Mouse (Mus musculus): ENCODE data around the gene Csrp2. TPM values are rescaled to one million over a fixed set of nuclear protein-coding genes. Genes with fewer than 3 reads are reported as not detected.

The Csrp2 gene
- polyA plus RNA-seq, 1 experiment from 2014 or later = 125 TPM

DNA sequence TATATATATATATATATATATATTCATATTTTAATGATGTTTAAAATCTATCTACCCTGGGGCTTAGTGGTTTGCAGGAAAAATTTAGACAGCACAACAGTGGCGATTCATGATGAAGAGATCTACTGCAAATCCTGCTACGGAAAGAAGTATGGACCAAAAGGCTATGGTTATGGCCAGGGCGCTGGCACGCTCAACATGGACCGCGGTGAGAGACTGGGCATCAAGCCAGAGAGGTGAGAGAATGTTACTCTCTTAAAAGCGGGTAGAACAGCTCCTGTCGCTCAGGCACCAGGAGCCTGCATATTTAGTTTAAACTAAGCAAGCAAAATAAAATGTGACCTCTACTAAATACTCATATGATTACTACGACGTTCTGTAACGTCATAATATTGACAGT lies 15.5 kb downstream of the Csrp2 start:
- Histone ChIP-seq H3K27ac (replicated peaks) (no peak overlapping the region), H3K27me3 (no peaks in the 10 kb centered on the region), H3K4me2 (no peak overlapping the region), H3K9ac (no peak overlapping the region), H3K36me3 (peaks cover 5% of the 10 kb centered on the region), H3K9me3 (no peaks in the 10 kb centered on the region), H3K4me1 (replicated peaks) (peaks cover 21% of the 10 kb centered on the region), H3K4me3 (no peak overlapping the region)
- WGBS = 92% methylated on average over 11 of the region's 11 CpGs
- no peak for ATAC-seq (ENCODE audit: low FRiP score, low read depth)

DNA sequence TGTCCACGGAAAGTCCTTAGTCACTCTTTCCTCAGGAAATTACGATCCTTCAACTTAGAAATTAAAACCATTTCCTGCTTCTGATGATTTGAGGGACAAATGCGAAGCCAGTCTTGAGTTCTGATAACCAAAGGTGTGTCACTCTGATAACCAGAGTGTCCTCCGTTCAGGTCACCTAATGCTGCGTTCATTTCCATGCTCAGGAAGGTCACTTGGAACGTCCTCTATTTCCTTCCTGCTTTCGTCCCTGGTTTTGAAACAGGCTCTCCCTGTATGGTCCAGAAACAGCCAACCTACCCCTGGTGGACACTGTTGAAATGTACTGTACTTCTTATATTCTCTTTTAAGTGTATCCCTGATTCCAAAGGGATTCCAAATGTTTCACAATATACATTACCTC lies 16.1 kb downstream of the Csrp2 start:
- H3K27ac ChIP-seq (replicated peaks) = no peak overlapping the region
- no peak overlapping the region for H3K4me3 ChIP-seq
- no peak for ATAC-seq (ENCODE audit: low FRiP score, low read depth)
- H3K27me3 ChIP-seq = no peaks in the 10 kb centered on the region
- WGBS = 80% methylated on average over 7 of the region's 7 CpGs
- peaks cover 16% of the 10 kb centered on the region for H3K4me1 ChIP-seq (replicated peaks)
- H3K9me3 ChIP-seq = no peaks in the 10 kb centered on the region
- peaks cover 6% of the 10 kb centered on the region for H3K36me3 ChIP-seq
- H3K9ac ChIP-seq = no peak overlapping the region
- no peak overlapping the region for H3K4me2 ChIP-seq

DNA sequence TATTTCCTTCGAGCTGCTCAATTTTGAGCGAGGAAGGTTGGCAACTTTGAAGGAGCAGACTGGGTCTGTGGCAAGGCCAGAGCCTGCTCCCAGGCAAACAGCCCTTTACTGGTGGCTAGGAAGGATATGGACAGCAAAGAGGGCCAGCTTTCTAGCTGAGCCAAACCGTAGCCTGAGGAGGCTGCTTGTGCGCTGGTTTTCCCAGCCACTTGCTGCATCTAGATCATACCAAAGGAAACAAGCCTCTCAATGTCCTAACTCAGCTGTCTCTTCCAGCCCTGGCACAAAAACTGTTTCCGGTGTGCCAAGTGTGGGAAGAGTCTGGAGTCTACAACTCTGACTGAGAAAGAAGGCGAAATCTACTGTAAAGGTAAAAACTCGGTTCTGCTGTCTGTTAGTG lies 18.8 kb downstream of the Csrp2 start:
- Histone ChIP-seq H3K9me3 (no peaks in the 10 kb centered on the region), H3K27me3 (no peaks in the 10 kb centered on the region), H3K4me1 (replicated peaks) (no peaks in the 10 kb centered on the region; the same call in 1 of the 2 replicates), H3K9ac (no peak overlapping the region), H3K36me3 (peaks cover 19% of the 10 kb centered on the region), H3K4me2 (no peak overlapping the region), H3K27ac (replicated peaks) (no peak overlapping the region), H3K4me3 (no peak overlapping the region)
- WGBS = 91% methylated on average over 7 of the region's 7 CpGs
- no peak for ATAC-seq (ENCODE audit: low FRiP score, low read depth)

DNA sequence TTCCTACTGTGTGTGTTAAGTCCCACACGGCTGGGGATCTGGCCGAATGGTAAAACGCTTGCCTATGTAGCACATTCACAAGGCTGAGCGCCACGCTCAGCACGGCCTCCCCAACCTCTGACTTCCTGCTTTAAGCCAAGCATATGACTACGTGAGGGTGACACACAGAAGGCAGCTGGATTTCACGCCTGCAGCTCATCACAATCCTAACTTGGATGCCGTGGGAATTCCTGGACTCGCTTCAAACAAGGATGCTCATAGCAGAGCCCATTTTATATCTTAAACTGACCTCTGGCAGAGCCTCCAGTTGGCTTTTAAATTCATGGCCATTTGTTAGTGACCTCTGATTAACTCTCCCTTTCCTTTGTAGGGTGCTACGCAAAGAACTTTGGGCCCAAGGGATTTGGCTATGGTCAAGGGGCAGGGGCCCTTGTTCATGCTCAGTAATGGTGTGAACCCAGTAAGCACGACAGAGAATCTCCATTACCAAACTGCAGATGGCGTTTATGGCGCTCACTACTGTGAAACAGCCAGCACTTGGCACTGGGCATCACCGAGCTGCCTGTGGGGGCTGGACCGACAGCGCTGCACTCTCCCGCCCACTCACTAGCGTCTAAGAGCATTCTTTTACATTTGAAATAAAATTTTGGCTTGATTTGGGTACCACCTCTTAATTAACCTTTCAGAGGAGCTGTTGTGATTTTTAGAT lies 19.4 kb downstream of the Csrp2 start:
- no peak for ATAC-seq (ENCODE audit: low FRiP score, low read depth)
- peaks cover 19% of the 10 kb centered on the region for H3K36me3 ChIP-seq
- no peak overlapping the region; the same call in 1 of the 2 replicates for H3K27ac ChIP-seq (replicated peaks)
- no peaks in the 10 kb centered on the region; the same call in 1 of the 2 replicates for H3K4me1 ChIP-seq (replicated peaks)
- H3K9ac ChIP-seq = no peak overlapping the region
- no peak overlapping the region for H3K4me3 ChIP-seq
- no peaks in the 10 kb centered on the region for H3K27me3 ChIP-seq
- H3K9me3 ChIP-seq = no peaks in the 10 kb centered on the region
- 78% methylated on average over 19 of the region's 19 CpGs for WGBS
- H3K4me2 ChIP-seq = no peak overlapping the region

DNA sequence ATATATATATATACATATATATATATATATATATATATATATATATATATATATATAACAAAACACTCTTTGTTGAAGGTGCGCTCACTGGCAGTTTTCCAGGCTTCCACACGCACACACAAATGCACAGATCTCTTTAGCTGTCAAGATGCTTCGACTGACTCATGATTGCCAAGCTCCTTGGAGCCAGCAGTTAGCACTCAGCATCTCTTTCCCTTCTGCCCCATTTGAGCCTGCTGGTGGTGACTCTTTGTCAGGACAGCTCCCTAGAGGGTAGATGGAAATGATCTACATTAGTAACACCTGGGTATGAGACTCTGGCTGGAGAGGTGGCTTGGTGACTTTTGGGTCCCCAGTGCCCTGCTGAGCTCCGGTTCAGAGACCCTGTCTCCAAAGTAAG lies 20.1 kb downstream of the Csrp2 start:
- Histone ChIP-seq H3K27ac (replicated peaks) (no peak overlapping the region), H3K27me3 (no peaks in the 10 kb centered on the region), H3K4me1 (replicated peaks) (no peaks in the 10 kb centered on the region; the same call in 1 of the 2 replicates), H3K9me3 (no peaks in the 10 kb centered on the region), H3K36me3 (peaks cover 22% of the 10 kb centered on the region), H3K9ac (no peak overlapping the region), H3K4me3 (no peak overlapping the region), H3K4me2 (no peak overlapping the region)
- 61% methylated on average over 4 of the region's 4 CpGs for WGBS
- ATAC-seq (ENCODE audit: low FRiP score, low read depth) = no peak

DNA sequence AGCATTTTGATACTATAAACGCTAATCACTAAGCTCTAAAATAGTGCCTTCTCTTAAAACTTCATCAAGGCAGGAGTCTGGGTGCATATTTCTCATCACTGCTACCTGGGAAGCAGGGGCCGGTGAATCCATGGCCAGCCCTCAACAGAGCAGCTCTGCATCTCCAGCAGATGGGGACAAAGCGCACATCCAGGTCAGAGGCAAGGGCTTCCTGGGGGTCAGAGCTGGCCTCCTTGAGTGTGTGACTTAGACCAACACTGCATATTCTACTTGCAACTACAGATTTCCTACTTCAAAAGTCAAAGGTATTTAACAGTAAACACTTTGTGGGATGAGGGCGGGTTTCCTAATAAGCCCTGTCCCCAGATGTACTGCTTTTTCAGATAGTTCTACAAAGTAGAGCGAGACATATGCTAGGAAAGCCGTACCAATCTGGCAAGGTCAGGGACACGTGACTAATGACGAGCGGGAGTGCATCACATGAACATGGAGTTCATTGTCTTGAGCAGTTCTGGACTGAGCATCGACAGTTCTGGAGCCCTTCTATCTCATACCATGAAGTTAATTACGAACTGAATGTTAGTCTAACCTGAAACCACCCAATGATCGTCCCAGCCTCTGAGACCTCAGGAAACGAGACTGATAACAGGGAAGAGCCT lies 21.3 kb downstream of the Csrp2 start:
- H3K9ac ChIP-seq = no peak overlapping the region
- 83% methylated on average over 13 of the region's 13 CpGs for WGBS

GRCm38 (mm10) chr10:110941968-110942367 lies 22.4 kb downstream of the Csrp2 start:
- WGBS = 93% methylated on average over 11 of the region's 11 CpGs
- Histone ChIP-seq H3K27ac (replicated peaks) (no peak overlapping the region), H3K4me2 (no peak overlapping the region), H3K9ac (no peak overlapping the region), H3K27me3 (no peaks in the 10 kb centered on the region), H3K36me3 (peaks cover 35% of the 10 kb centered on the region), H3K9me3 (no peaks in the 10 kb centered on the region), H3K4me3 (no peak overlapping the region), H3K4me1 (replicated peaks) (no peaks in the 10 kb centered on the region; the same call in 1 of the 2 replicates)
- no peak for ATAC-seq (ENCODE audit: low FRiP score, low read depth)

More for the DNA sequence above, 21.3 kb downstream of the Csrp2 start:
- H3K36me3 ChIP-seq = peaks cover 26% of the 10 kb centered on the region
- H3K4me2 ChIP-seq = no peak overlapping the region
- H3K9me3 ChIP-seq = no peaks in the 10 kb centered on the region
- no peak overlapping the region for H3K4me3 ChIP-seq
- H3K4me1 ChIP-seq (replicated peaks) = no peaks in the 10 kb centered on the region; the same call in 1 of the 2 replicates
- no peak for ATAC-seq (ENCODE audit: low FRiP score, low read depth)
- no peak overlapping the region for H3K27ac ChIP-seq (replicated peaks)
- no peaks in the 10 kb centered on the region for H3K27me3 ChIP-seq

GRCm38 (mm10) chr10:110942806-110943205 lies 23.2 kb downstream of the Csrp2 start:
- Histone ChIP-seq H3K27me3 (no peaks in the 10 kb centered on the region), H3K4me3 (no peak overlapping the region), H3K9me3 (no peaks in the 10 kb centered on the region), H3K36me3 (peaks cover 39% of the 10 kb centered on the region), H3K9ac (no peak overlapping the region), H3K4me1 (replicated peaks) (no peaks in the 10 kb centered on the region; the same call in 1 of the 2 replicates), H3K4me2 (no peak overlapping the region), H3K27ac (replicated peaks) (no peak overlapping the region)
- ATAC-seq (ENCODE audit: low FRiP score, low read depth) = no peak
- WGBS = 91% methylated on average over 9 of the region's 9 CpGs

DNA sequence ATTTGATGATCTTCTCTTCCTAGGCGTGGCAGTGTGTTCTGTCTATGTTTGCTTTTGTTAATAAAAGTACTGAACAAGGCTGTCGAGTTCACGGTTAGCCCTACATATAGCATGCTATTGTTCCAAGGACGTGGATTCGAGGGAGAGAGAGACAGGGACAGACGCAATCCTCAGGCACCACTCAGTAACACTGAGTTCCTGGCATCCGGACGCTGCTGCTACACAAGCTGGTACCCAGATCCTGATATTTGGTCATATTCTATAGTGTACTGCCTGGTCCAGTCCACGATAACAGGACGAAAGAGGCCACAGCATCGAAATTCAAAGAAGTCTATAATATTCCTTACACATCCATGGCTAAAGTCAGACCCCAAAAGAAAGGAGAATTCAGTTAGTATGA lies 24.6 kb downstream of the Csrp2 start:
- Histone ChIP-seq H3K4me1 (replicated peaks) (no peaks in the 10 kb centered on the region; the same call in 1 of the 2 replicates), H3K4me3 (no peak overlapping the region), H3K27ac (replicated peaks) (no peak overlapping the region), H3K9ac (no peak overlapping the region), H3K9me3 (no peaks in the 10 kb centered on the region), H3K36me3 (peaks cover 35% of the 10 kb centered on the region), H3K4me2 (no peak overlapping the region), H3K27me3 (no peaks in the 10 kb centered on the region)
- WGBS = 95% methylated on average over 11 of the region's 11 CpGs
- ATAC-seq (ENCODE audit: low FRiP score, low read depth) = no peak

DNA sequence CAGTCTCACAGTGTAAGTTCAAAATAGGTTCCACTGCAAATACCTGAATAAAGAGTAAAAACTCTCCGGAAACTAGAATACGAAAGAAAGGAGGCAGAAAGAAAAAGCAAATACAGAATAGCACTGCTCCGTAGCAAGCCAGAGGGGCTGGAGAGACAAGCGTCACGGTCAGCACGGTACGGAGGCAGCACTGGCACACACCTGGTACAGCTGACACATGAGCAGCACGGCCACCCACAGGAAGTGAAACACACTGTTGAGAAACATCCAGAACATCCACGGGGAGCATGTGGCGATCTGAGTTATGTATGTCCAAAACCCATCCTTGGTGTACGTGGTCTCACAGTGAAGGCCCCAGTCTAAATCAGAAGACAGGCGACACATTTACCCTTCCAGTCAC lies 26.4 kb downstream of the Csrp2 start:
- Histone ChIP-seq H3K9me3 (no peaks in the 10 kb centered on the region), H3K4me1 (replicated peaks) (no peaks in the 10 kb centered on the region), H3K36me3 (peaks cover 30% of the 10 kb centered on the region), H3K9ac (no peak overlapping the region), H3K27me3 (no peaks in the 10 kb centered on the region), H3K4me3 (no peak overlapping the region), H3K4me2 (no peak overlapping the region), H3K27ac (replicated peaks) (0 out of 2 replicates have a peak overlapping the region, but pooled peaks have one; percentile 14)
- no peak for ATAC-seq (ENCODE audit: low FRiP score, low read depth)
- WGBS = 86% methylated on average over 12 of the region's 12 CpGs

DNA sequence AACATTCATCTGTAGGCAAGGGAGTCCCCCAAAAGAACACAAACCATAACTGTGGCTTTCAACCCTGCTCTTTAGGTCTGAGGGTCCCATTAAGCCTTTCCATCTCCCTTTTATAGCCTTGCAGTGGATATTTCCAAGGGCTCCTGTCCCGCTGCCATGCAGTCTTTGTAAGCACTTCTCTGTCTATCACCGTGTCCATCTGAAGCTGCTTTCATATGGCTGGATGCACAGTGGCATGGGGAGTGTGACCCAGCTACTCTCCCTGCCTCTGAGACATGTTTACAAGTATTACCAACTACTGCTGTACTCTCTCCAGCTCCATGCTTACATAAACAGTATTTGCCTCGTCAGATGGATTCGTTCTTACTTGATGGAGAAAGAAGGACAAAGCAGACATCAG lies 28.0 kb downstream of the Csrp2 start:
- 0 out of 2 replicates have a peak, but pooled peaks cover 3% of the 10 kb centered on the region for H3K4me1 ChIP-seq (replicated peaks)
- H3K4me2 ChIP-seq = no peak overlapping the region
- WGBS = 90% methylated on average over 4 of the region's 4 CpGs
- no peaks in the 10 kb centered on the region for H3K27me3 ChIP-seq
- H3K36me3 ChIP-seq = peaks cover 23% of the 10 kb centered on the region
- no peak overlapping the region for H3K27ac ChIP-seq (replicated peaks)
- no peak for ATAC-seq (ENCODE audit: low FRiP score, low read depth)
- H3K4me3 ChIP-seq = no peak overlapping the region
- H3K9ac ChIP-seq = no peak overlapping the region
- H3K9me3 ChIP-seq = no peaks in the 10 kb centered on the region

DNA sequence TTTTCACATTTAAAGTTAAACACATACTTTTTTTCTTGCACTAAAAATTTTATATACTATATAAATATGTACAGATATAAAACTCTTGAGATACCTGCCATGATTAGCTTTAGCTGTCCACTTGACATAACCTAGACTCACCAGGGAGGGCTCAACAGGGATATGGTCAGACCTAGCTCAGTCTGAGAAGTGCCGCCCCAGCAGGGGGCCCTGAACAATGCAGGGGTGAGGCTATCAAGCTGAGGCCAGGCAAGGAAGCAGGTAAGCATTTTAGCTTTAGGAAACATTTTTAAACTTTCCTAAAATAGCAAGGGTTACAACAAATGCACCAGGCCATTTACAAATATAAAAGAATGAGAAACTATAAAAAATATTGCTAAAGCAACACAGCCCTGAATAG lies 31.5 kb downstream of the Csrp2 start:
- 90% methylated on average over 1 of the region's 1 CpGs for WGBS
- Histone ChIP-seq H3K4me1 (replicated peaks) (peaks cover 7% of the 10 kb centered on the region; the same call in 1 of the 2 replicates), H3K27ac (replicated peaks) (no peak overlapping the region), H3K27me3 (no peaks in the 10 kb centered on the region), H3K4me2 (no peak overlapping the region), H3K36me3 (peaks cover 24% of the 10 kb centered on the region), H3K9ac (no peak overlapping the region), H3K9me3 (no peaks in the 10 kb centered on the region), H3K4me3 (no peak overlapping the region)
- no peak for ATAC-seq (ENCODE audit: low FRiP score, low read depth)
